Comparison of ENCODE assay signal across 8 mouse cellular contexts in genomic region chr13:97337296-97337731, GRCm38 (mm10).
DNase-seq lines count a peak whose midpoint lies in the region; ATAC-seq lines count a peak whose summit lies in the region.

No protein-coding gene starts in this region.

- peaks cover 41% of the 10 kb centered on the region for H3K4me1 ChIP-seq in hindbrain, embryonic 10.5 days (replicated peaks)
- peaks cover 15% of the 10 kb centered on the region for H3K4me1 ChIP-seq in hindbrain, embryonic 12.5 days
- H3K4me1 ChIP-seq in hindbrain, embryonic 16.5 days (ENCODE audit: control insufficient read depth, insufficient read depth, low read depth, low read length) = peaks cover 12% of the 10 kb centered on the region
- 0 out of 2 replicates have a peak, but pooled peaks cover 7% of the 10 kb centered on the region for H3K4me1 ChIP-seq in limb, embryonic 11.5 days (ENCODE audit: control insufficient read depth, insufficient read depth, low read length)

- no peak overlapping the region for H3K9ac ChIP-seq in hindbrain, embryonic 12.5 days
- H3K9ac ChIP-seq in hindbrain, embryonic 16.5 days (ENCODE audit: low read depth, low read length) = no peak overlapping the region
- no peak overlapping the region for H3K9ac ChIP-seq in limb, embryonic 11.5 days (ENCODE audit: low read length)

- H3K9me3 ChIP-seq in hindbrain, embryonic 10.5 days = no peaks in the 10 kb centered on the region
- H3K9me3 ChIP-seq in hindbrain, embryonic 12.5 days (replicated peaks) = no peaks in the 10 kb centered on the region
- H3K9me3 ChIP-seq in hindbrain, embryonic 16.5 days (ENCODE audit: control insufficient read depth, low read length) = no peaks in the 10 kb centered on the region
- H3K9me3 ChIP-seq in limb, embryonic 11.5 days (ENCODE audit: control insufficient read depth, low read length) = no peaks in the 10 kb centered on the region

- no peaks in the 10 kb centered on the region for H3K36me3 ChIP-seq in hindbrain, embryonic 10.5 days
- no peaks in the 10 kb centered on the region for H3K36me3 ChIP-seq in hindbrain, embryonic 12.5 days
- H3K36me3 ChIP-seq in hindbrain, embryonic 16.5 days (ENCODE audit: control insufficient read depth, insufficient read depth, low read length) = no peaks in the 10 kb centered on the region
- H3K36me3 ChIP-seq in limb, embryonic 11.5 days (ENCODE audit: control insufficient read depth, insufficient read depth, low read length) = no peaks in the 10 kb centered on the region

- no peak overlapping the region for H3K4me2 ChIP-seq in hindbrain, embryonic 12.5 days (replicated peaks)
- H3K4me2 ChIP-seq in hindbrain, embryonic 16.5 days (ENCODE audit: low read length) = no peak overlapping the region
- 0 out of 2 replicates have a peak overlapping the region, but pooled peaks have one; percentile 14 for H3K4me2 ChIP-seq in limb, embryonic 11.5 days (ENCODE audit: low read depth, severe bottlenecking)

- peak overlapping the region; percentile 68 for H3K27ac ChIP-seq in hindbrain, embryonic 10.5 days
- no peak overlapping the region for H3K27ac ChIP-seq in hindbrain, embryonic 12.5 days
- no peak overlapping the region for H3K27ac ChIP-seq in hindbrain, embryonic 16.5 days (ENCODE audit: low read depth, low read length)
- H3K27ac ChIP-seq in limb, embryonic 11.5 days (replicated peaks; ENCODE audit: low read depth, low read length) = no peak overlapping the region

- WGBS in hindbrain, embryonic 10.5 days = 74% methylated on average over 10 of the region's 10 CpGs
- WGBS in hindbrain, embryonic 12.5 days = 58% methylated on average over 10 of the region's 10 CpGs
- WGBS in hindbrain, embryonic 16.5 days = 37% methylated on average over 10 of the region's 10 CpGs
- WGBS in limb, embryonic 11.5 days = 48% methylated on average over 10 of the region's 10 CpGs

- no peak for ATAC-seq in hindbrain, embryonic 12.5 days (ENCODE audit: low FRiP score)
- peak; percentile 59; the same call in 1 of the 2 replicates for ATAC-seq in hindbrain, embryonic 16.5 days
- ATAC-seq in limb, embryonic 11.5 days (ENCODE audit: insufficient number of reproducible peaks, low FRiP score, low TSS enrichment, low read depth) = no peak

- H3K4me3 ChIP-seq in hindbrain, embryonic 10.5 days = no peak overlapping the region
- H3K4me3 ChIP-seq in hindbrain, embryonic 12.5 days = no peak overlapping the region
- no peak overlapping the region for H3K4me3 ChIP-seq in hindbrain, embryonic 16.5 days (ENCODE audit: low read length)
- no peak overlapping the region for H3K4me3 ChIP-seq in limb, embryonic 11.5 days (ENCODE audit: low read depth, low read length)

- H3K27me3 ChIP-seq in hindbrain, embryonic 10.5 days (ENCODE audit: insufficient read depth, poor library complexity, severe bottlenecking) = no peaks in the 10 kb centered on the region
- no peaks in the 10 kb centered on the region for H3K27me3 ChIP-seq in hindbrain, embryonic 12.5 days
- no peaks in the 10 kb centered on the region for H3K27me3 ChIP-seq in hindbrain, embryonic 16.5 days (replicated peaks; ENCODE audit: control insufficient read depth, insufficient read depth, low read length)
- H3K27me3 ChIP-seq in limb, embryonic 11.5 days (ENCODE audit: control insufficient read depth, insufficient read depth, low read length) = no peaks in the 10 kb centered on the region

- DNase-seq in hindbrain, embryonic 10.5 days (ENCODE audit: low spot score) = no peak
- DNase-seq in cerebellum, adult 9-11 months = peak; percentile 89
- no peak for DNase-seq in limb, embryonic 11.5 days (ENCODE audit: low spot score)
- DNase-seq in right cerebral cortex, postnatal 25 days = peak; percentile 25
- no peak for DNase-seq in natural killer cell, adult 2 months (ENCODE audit: low spot score in 2 of 2)
- DNase-seq in thymus, postnatal 0 days (ENCODE audit: low spot score) = no peak

Comparison
In these comparisons a context has a peak if more than half of its experiments do, and no peak if none do; other contexts are left out.
1. DNase-seq: peak in cerebellum, adult 9-11 months (single experiment) and right cerebral cortex, postnatal 25 days (single experiment); none in hindbrain, embryonic 10.5 days (single experiment), limb, embryonic 11.5 days (single experiment), natural killer cell, adult 2 months (0 of 2) and thymus, postnatal 0 days (single experiment).